Mouse (Mus musculus) splenic B cell, adult 2 months (primary cell): ENCODE results near the gene S1pr5.
"Not testable (repeated sequence)": the region's sequence is repeated elsewhere in the genome, so short reads cannot be mapped to it uniquely, and the experiment has no call there.

Experiments used
- DNase-seq: peaks from one replicate; pipeline ENCODE4 v3.0.0-alpha.2; 2011; ENCODE audit warnings: low read depth, low spot score
- H3K27me3 ChIP-seq: 2 replicates; pipeline ENCODE4 v1.6.1; 2012; ENCODE audit warnings: mild to moderate bottlenecking, low read length, moderate library complexity, mixed read lengths; ENCODE audit not compliant: control insufficient read depth, poor library complexity, insufficient read depth, severe bottlenecking
- H3K36me3 ChIP-seq: 2 replicates; pipeline ENCODE4 v1.6.1; 2012; ENCODE audit warnings: mild to moderate bottlenecking, low read length, moderate library complexity, mixed read lengths; ENCODE audit not compliant: control insufficient read depth, poor library complexity, insufficient read depth, severe bottlenecking

Gene S1pr5

GRCm38 (mm10) chr9:21248326-21248725, at the start of gene S1pr5:
S1pr5 (minus strand) TSS chr9:21248443.
- no peak for DNase-seq
- no peaks in the 10 kb centered on the region for H3K36me3 ChIP-seq
- no peaks in the 10 kb centered on the region for H3K27me3 ChIP-seq

- H3K36me3 ChIP-seq = no peaks in the 10 kb centered on the region
- no peaks in the 10 kb centered on the region for H3K27me3 ChIP-seq
- DNase-seq = no peak
These were observed 44.0 kb upstream of the S1pr5 start for GRCm38 (mm10) chr9:21292271-21292670.

GRCm38 (mm10) chr9:21291868-21292267, 43.6 kb upstream of the S1pr5 start:
- H3K27me3 ChIP-seq, H3K36me3 ChIP-seq, DNase-seq: not testable (repeated sequence)

- peak; percentile 100 for DNase-seq
- H3K27me3 ChIP-seq = no peaks in the 10 kb centered on the region
- H3K36me3 ChIP-seq = no peaks in the 10 kb centered on the region
These were observed 43.0 kb upstream of the S1pr5 start, which contains the start of gene Cdkn2d for GRCm38 (mm10) chr9:21291022-21291787. Cdkn2d (minus strand) TSS chr9:21291407.

- no peak for DNase-seq
- no peaks in the 10 kb centered on the region for H3K36me3 ChIP-seq
- H3K27me3 ChIP-seq = no peaks in the 10 kb centered on the region
These were observed 42.3 kb upstream of the S1pr5 start for GRCm38 (mm10) chr9:21290589-21290988.

- no peak for DNase-seq
- peaks cover 5% of the 10 kb centered on the region; the same call in 1 of the 2 replicates for H3K36me3 ChIP-seq
- no peaks in the 10 kb centered on the region for H3K27me3 ChIP-seq
These were observed 41.1 kb upstream of the S1pr5 start for GRCm38 (mm10) chr9:21289337-21289671.

GRCm38 (mm10) chr9:21288404-21289336, 40.4 kb upstream of the S1pr5 start:
- Histone ChIP-seq H3K27me3 (no peaks in the 10 kb centered on the region), H3K36me3 (peaks cover 6% of the 10 kb centered on the region; the same call in 1 of the 2 replicates)
- DNase-seq = peak; percentile 64

GRCm38 (mm10) chr9:21287571-21288402, 39.5 kb upstream of the S1pr5 start, which contains the start of gene Kri1:
Kri1 (minus strand) TSS chr9:21287969.
- Histone ChIP-seq H3K27me3 (no peaks in the 10 kb centered on the region), H3K36me3 (peaks cover 6% of the 10 kb centered on the region; the same call in 1 of the 2 replicates)
- DNase-seq = peak; percentile 95

GRCm38 (mm10) chr9:21286753-21287152, 38.5 kb upstream of the S1pr5 start:
- peaks cover 6% of the 10 kb centered on the region; the same call in 1 of the 2 replicates for H3K36me3 ChIP-seq
- no peaks in the 10 kb centered on the region for H3K27me3 ChIP-seq
- DNase-seq = peak; percentile 28

GRCm38 (mm10) chr9:21283994-21284393, 35.8 kb upstream of the S1pr5 start:
- Histone ChIP-seq H3K27me3 (no peaks in the 10 kb centered on the region), H3K36me3 (peaks cover 9% of the 10 kb centered on the region; the same call in 1 of the 2 replicates)
- DNase-seq = no peak

GRCm38 (mm10) chr9:21283591-21283990, 35.3 kb upstream of the S1pr5 start:
- Histone ChIP-seq H3K27me3 (no peaks in the 10 kb centered on the region), H3K36me3 (peaks cover 9% of the 10 kb centered on the region; the same call in 1 of the 2 replicates)
- no peak for DNase-seq

GRCm38 (mm10) chr9:21277776-21278175, 29.5 kb upstream of the S1pr5 start:
- no peaks in the 10 kb centered on the region for H3K27me3 ChIP-seq
- DNase-seq = no peak

GRCm38 (mm10) chr9:21276307-21276706, 28.1 kb upstream of the S1pr5 start:
- Histone ChIP-seq H3K36me3 (peaks cover 11% of the 10 kb centered on the region), H3K27me3 (no peaks in the 10 kb centered on the region)
- no peak for DNase-seq

More at GRCm38 (mm10) chr9:21277776-21278175, 29.5 kb upstream of the S1pr5 start:
- H3K36me3 ChIP-seq = peaks cover 7% of the 10 kb centered on the region

- Histone ChIP-seq H3K36me3 (peaks cover 9% of the 10 kb centered on the region), H3K27me3 (no peaks in the 10 kb centered on the region)
- no peak for DNase-seq
These were observed 27.5 kb upstream of the S1pr5 start for GRCm38 (mm10) chr9:21275727-21276126.
